Mouse (Mus musculus) right cerebral cortex, adult 2 months (tissue): Measurements from ENCODE around the gene Ski.
"Not testable (repeated sequence)": the region's sequence is repeated elsewhere in the genome, so short reads cannot be mapped to it uniquely, and the experiment has no call there.

Source experiments
- DNase-seq, 2 experiments: peaks; one replicate each; pipeline ENCODE4 v3.0.0; 2021 to 2022; ENCODE audit warnings: low spot score in 2 of 2

Ski gene

DNA sequence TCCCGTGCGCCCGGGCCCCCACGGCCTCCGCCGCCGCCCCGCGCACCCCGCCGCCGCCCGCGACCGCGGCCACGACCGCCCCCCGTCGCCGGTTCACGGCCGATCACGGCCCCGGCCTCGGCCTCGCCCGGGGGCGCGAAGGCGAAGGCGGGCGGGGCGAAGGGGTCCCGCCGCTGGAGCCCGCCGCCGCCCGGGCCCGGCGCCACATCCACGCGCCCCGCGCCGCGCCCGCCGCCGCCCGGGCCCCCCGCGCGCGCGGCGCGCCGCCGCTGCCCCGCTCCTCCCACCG is at the start of gene Ski:
Gene Ski (minus strand): TSS at position 41 of the 289 bp plus-strand sequence.
- DNase-seq: no peak

DNA sequence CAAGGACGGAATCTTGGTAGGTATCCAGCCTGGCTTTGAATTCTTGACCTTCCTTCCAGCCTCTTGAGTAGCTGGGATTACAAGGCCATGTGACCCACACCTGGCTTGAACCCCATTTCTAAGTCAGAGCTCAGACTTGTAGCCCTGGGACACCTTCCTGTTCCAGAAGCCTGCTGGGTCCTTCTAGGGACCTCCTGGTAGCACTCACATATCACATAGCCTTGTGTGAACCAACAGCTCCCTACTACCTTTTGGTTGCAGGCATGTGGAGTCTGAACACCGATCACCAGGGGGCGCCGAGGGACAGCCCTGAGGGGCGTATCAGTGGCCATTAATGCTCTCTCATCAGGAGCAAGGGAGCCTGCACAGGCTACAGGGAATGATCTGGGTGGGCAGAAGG is 46.0 kb upstream of the Ski start:
- peak; percentile 63 to 76 for DNase-seq

DNA sequence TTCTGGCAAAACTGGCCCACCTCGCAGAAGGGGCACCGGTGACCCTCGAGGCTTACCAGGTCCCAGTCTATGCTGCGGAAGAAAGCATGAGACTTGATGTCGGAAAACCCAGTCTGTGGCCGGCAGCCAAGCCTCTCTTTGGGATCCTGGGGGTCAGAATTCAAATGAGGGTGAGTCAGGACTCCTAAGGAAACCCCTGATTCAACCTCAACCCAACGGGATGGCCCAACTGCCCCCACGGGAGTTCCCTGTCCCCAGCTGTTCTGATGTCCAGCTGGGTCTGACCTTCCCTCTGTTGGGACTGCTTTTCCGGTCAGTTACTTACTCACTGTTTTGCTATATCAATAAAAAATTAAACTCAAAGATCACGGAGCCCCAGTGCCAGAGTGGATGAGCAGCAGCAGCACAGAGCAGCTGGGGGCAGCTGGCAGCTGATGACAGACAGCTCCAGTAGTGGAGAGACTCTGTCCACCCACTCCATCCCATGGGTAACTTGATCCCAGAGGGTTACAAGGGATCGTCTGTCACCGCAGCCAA is 45.3 kb upstream of the Ski start:
- DNase-seq: no peak

DNA sequence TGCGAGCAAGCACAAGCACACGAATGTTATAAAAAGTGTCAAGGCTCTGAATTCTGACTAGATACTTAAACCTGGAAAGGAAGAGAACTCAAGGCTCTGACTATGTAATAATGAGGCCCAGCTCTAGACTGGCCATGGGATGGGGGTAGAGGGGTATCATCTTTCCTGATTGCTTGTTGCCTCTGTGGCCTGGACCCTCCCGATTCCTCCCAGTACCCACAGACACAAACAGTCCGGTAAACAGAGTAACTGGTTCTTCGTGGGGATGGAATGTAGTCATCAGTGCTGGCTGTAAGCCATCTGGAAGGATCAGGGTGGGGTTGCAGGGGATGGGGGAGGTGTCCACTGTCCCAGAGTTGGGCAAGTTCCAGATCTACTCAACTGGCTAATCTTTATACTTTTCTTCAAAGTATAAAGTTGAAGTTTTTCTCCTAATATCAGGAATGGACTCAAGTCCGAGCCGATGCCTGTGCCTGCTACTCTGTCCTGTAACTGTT is 44.7 kb upstream of the Ski start:
- DNase-seq: no peak

DNA sequence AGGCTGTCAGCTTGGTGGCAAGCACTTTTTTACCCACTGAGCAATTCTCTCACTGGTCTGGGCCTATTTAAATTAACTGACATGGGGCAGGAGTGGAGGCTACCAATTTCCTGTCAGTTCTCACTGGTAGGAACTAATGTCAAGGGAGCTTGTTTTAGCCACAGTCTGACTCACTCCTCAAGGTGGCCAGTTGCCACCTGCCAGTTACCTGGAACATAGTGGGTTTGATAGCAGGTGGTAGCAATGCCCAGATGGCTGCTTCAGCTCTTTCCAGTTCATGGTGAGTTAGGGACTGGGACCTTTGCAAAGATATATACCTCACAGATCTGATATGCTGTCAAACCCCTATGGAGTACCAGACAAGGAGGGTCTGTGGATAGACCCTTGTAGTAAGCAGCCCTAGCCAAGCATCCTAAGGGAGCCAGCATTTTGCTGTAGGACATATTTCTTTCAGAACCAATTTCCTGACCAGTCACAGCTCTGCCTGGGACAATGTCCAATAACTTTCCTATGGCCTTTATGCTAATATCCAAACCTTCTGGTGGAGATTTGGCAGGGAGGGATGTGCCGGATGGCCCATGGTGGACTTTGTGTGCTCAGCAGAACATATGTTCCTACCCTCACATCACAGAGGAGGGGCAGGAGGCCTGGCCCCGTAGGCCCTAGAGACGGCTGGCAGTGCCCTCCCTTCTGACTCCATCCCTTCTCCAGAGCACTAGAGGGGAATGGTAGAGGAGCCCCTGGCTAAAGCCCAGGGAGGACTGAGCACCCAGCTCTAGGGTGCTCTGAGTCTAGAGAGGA is 42.3 kb upstream of the Ski start:
- DNase-seq: no peak

DNA sequence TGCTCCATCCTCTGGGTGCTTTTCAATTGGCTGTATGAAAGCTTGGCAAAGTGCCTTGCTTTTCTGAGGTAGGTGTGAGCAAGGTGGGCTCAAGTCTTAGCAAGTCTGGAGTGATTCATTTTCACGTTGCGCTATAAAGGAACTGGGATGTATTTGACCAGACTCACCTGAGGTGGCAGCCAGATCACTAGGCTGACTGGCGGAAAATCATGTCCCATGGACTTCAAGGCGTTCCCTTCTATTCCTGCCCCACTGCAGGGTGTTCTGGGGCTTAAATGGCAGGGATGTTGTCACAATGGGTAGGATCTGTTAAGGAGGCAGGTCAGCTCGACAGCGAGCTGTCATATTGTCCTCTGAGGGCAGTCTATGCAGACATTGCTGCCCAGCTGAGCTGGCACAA is 29.9 kb upstream of the Ski start:
- DNase-seq: no peak

DNA sequence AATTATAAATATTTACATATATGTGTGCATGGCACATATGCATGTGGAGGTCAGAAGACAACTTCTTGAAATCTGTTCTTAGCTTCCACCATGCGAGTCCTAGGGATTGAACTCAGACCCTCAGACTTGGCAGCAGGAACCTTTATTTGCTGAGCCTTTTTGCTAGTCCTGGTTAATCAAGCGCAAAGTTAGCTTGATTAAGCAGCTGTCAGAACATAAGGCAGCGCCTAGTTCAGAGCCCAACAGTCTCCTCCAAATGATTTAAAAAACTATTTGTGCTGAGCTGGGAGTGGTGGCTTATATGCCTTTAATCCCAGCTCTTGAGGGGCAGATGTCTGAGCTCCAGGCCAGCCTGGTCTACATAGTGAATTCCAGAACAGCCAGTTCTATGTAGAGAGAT is 28.8 kb upstream of the Ski start:
- no peak for DNase-seq

DNA sequence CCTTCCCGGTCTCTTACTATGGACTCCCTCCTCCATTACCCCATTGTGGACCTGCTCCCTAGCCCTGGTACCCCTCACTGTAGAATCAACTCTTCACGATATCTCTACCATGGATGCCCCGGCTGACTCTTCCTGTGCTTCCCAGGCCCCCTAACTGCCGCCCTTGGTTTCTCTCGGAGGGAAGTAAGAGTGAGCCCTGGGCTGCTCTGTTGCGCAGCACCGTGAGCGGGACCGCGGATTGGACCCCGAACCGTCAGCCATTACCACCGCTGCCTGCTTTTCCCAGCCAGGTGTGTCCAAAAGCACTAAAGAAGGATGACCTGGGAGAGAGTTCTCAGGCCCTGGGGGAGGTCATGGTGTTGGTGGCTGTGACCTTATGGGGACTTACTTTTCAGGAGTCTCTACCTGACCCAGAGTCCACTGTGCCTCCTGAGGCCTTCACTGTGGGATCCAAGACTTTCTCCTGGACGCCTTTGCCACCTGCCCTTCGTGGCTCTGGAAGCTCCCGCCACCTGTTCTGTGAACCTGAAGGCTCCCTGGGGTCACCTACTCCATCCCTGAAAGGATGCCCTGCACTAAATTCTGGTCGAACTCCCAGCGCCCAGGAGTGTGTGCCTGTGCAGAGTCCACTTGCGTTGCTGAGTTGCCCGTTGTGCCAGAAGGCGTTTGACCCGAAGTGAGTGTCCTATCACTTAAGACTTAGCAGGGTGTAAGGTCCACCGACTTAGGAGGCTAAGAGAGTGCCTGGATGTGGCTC is 28.1 kb upstream of the Ski start:
- DNase-seq: no peak

DNA sequence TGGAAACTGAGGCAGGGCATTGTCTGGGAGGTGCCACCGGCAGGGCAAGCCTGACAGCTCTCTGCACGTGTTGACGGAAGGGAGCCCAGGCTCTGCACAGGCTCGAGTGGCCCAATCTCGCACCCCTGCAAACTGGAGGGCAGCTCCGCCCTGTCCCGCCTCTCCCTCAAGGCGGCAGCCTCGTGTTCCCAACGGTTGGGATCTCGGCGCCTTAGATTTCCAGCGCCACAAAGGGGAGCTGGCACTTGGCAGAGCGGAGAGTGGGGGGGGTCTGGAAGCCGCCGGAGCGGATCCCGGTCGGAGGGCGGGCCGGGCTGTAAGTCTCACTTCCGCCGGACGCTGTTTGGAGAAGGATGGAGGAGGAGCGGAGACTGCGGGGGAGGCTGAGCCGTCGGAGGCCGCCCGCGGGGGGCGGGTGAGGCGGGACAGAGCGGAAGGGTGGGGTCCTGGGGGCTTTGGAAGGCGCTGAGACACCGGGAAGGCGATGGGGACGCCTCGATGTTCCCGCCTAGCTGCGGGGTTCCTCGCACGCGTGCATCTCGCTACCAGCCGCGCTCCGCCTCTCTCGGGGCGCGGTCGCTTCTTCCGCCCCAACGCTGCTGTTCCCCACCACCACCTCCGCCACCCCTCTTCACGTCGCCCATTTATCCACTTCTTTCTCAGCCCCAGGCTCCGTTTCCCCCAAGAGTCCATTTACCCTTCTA is 27.4 kb upstream of the Ski start, which contains the start of gene Faap20:
Gene Faap20 (plus strand): TSS at position 155 of the 704 bp plus-strand sequence.
- DNase-seq: peak; percentile 80 to 81

DNA sequence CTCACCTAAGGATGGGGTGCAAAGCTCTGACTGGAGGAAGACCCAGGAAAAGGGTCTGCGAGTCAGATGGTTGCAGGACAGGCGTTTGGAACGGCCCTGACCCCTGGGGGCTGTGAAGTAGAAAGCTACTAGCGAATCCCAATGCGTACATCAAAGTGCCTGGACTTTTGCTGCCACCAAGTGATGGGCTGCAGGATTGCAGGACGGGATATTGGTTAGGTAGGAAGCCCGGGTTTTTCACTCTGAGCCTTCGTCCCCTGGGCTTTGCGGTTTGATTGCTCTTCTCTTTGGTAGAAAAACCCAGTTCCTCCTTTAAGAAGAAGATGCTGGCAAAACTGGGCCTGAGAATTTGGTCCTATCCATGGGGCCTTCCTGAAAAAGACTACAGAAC is 26.9 kb upstream of the Ski start:
- peak; percentile 97 to 99 for DNase-seq

DNA sequence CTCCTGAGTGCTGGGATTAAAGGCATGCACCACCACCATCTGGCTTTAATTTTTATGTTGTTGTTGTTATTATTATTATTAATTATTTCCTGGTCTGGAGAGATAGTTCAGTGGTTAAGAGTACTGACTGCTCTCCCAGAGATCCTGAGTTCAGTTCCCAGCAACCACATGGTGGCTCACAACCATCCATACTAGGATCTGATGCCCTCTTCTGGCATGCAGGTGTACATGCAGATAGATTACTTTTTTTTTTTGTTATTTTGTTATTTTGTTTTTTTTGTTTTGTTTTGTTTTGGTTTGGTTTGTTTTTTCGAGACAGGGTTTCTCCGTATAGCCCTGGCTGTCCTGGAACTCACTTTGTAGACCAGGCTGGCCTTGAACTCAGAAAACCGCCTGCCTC is 25.7 kb upstream of the Ski start:
- not testable (repeated sequence) for DNase-seq

DNA sequence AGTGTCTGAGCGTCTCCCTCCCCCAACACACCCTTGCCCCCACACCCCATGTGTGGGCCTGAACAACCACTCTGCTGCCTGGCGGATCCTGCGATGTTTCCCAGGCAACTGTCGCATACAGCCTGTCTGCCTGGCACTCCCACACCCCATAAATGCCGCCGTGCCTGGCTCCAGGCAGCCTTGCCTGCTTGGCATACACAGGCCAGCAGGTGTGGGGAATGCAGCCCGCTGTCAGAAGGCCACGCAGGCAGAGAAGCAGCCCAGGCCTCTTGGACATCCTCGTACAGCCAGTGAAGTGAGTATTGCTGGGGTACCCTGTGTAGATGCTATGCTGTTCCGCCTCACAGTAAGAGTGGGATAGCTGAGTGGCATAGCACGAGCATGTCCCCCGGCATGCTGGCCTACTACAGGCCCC is 24.3 kb upstream of the Ski start:
- peak; percentile 82 for DNase-seq

DNA sequence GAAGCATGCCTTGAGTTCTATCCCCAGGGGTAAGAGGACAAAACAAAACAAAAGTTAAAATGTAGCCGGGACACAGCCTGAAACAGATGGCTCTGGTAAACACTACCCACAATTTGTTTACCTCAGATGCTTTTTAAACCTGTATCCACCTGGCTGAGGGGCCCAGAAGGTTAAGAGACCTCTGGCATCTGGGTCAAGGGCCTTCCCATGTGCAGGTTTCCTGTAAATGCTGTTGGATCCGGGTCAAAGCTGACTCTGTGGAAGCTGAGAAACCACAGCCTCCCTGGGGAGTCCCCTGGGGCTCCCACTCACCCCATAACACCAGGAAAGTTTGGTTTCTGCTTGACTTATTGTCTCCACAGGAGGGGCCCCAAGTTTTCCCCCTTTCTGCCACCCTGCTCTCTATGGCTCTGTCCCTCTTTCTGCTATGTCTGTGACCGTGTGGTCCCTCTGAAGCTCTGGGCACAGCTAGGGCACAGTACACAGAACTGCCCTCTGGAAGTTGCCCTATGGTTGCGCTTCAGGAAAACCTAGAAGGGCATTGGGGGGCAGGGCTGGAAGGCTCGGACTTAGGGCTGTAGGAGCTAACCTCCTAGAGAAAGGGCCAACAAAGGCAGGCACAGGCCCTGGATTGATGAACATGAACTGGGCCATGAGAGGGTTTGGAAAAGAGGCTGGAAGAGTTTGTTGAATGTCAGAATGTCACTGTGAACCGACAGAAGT is 23.5 kb upstream of the Ski start:
- DNase-seq: no peak

DNA sequence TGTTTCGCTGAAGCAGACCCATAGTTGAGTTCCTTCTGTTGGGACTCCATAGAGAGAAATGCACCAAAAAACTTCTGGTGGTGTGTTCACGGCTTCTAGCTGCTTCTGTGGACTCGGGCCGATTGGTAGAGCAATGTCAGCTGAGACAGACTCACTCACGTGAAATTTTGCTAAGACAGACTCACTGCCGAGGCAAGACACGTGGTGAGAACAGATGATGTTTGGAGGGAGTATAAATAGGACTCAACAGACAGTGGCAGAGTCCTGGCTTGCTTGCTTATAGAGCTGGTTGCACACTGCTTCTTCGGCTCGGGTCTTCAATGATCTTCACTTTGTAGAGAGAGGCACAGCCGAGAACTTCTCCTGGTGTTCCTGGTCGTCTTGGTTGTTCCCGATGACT is 20.8 kb upstream of the Ski start:
- no peak for DNase-seq

DNA sequence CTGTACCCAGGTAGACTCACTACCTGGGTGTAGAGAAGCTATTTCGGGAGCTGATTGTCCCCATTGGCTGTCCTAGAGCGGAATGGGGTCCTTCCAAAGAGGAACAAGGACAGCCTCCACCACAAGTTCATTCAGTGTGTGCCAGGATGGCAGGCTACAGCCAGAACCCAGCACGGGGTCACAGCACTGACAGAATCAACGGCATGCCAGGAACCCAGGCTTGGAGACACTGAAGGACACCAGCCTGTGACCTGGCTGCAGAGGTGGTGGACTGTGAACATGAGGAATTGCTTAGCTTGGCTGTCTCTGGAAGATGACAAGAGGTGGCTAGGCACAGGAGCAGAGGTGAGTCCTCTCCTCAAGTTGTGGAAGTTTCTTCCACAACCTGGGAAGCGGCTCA is 19.9 kb upstream of the Ski start:
- no peak for DNase-seq

DNA sequence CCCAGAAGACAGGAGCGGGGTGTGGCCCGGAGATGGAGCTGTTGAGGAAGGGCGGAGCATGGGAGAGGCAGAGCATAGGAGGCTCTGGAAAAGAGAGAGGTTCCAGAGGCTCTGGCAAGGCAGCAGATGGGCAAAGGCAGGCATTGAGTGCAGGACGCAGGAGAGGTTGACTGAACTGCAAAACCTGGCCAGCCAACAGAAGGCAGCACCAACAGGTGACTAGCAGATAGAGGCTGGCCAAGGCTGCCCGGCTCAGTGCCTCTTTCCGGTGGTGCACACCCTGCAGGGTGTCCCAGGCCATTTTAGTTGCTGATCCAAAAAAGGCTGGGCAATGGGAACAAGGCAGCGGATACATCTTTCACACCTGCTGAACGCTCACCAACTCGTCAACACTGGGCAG is 19.4 kb upstream of the Ski start:
- no peak for DNase-seq

DNA sequence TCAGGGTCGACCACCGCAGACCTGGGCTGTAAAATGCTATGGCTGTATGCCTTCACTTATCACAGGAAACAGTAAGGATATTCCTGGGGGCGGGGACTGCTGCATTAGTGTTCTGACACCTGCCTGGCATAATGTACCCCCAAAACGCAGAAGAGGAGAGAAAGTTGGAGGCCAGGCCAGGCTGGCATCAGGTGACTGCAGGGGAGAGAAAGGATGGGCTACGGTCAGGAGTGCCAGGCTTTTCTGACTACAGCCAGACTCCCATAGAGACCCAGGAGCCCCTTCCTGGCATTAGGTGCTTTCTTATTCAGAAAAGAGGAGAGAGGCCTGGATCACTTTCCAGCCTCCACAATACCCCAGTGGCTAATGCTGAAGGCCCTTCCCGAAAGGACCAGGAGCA is 17.1 kb upstream of the Ski start:
- no peak for DNase-seq

DNA sequence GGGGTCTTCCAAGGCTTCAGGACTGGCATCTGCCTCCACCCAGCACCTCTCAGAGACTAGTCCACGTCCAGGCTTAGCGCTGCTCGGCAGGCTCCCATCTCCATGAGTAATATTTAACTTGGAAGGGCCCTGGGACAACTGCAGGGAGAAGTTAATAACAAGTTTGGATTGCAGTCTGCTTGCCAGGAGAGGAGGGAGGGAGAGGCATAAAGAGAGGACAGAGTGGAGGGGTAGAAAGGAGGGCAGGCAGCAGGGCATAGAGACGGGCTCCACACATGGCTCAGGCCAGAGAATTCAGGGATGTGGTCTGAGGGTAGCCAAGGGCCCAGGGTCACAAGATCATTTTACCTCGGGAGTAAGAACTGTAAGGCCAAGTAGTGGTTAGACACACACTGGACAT is 15.9 kb upstream of the Ski start:
- DNase-seq: no peak

DNA sequence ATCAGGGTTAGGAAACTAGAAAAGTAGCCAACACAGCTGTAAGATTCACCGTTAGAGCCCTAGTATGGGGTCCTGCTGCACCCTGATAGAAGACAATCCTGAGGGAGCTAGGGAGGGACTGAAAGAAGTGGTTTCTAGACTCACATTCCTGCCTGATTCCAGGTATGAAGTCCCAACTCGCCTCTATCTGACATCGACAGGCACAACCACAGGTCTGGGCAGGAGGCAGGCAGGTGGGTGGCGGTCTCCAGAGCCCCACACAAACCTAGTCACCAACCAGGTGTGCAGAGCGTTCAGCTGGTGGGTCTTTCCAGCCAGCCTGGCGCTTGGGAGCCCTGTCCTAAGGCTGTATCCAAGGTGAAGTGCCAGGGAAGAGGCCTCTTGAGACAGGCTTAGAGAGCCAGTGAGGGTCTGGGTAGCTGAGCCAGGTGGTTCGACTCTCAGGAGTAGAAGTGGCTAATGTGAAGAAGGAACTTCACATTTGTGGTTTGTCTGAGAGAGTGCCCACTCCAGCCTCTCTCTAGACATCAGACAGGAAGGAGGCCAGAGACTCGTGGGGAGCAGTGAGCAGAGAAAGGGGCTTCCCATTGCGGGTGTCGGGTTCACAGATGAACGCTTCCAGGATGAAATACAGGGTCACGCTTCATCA is 14.5 kb upstream of the Ski start:
- no peak for DNase-seq

DNA sequence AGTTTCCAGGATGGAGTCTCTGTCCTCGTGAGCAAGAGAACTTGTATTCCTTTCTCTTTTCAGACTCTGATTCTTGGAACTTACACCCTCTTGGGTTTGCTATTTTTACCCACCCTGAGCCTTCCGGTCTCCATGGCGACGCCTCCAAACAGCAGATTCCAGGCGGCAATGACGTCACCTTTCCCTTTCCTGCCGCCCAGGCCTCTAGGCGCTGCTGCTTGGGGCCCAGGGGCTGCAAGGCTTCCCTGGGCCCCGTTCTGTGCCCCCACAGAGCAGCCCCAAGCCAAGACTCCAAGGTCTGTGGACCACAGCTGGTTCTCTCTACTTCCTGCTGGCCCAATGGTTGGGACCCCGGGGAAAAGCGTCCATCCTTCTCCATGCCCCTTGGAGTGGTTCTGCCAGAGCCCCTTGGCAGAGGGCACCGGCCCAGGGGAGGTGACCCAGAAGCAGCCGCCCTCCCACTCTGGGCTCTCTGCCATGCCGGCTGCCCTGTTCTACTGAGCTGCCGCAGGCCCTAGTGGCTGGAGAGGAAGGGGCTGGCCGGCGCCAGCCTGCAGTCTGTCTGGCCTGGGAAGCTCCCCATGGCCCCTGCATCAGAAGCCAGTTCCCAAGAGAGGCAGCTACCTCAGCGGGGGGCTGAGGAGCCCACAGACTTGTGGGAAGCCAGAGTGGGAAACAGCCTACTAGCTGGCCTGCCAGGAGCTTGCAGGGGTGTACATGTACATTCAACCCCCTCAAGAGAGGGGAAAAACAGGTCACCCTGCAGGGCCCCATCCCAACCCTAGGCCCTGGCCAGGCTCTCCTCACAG is 13.1 kb upstream of the Ski start:
- peak; percentile 92 to 95 for DNase-seq
